Mouse (Mus musculus) liver, adult 2 months (tissue): ENCODE data around the gene Spry1.

Experiments used
- CTCF ChIP-seq: fragments of 200-500 bp; IDR thresholded peaks from 2 replicates; pipeline ENCODE4 v1.5.1; 2011; ENCODE audit warnings: low read depth, low read length, control low read depth
- POLR2A ChIP-seq: fragments of 200-500 bp; IDR thresholded peaks from 2 replicates; pipeline ENCODE4 v1.6.1; 2011; ENCODE audit warnings: low read length, control low read depth; ENCODE audit not compliant: insufficient read depth; ENCODE audit errors: extremely low read depth

DNA sequence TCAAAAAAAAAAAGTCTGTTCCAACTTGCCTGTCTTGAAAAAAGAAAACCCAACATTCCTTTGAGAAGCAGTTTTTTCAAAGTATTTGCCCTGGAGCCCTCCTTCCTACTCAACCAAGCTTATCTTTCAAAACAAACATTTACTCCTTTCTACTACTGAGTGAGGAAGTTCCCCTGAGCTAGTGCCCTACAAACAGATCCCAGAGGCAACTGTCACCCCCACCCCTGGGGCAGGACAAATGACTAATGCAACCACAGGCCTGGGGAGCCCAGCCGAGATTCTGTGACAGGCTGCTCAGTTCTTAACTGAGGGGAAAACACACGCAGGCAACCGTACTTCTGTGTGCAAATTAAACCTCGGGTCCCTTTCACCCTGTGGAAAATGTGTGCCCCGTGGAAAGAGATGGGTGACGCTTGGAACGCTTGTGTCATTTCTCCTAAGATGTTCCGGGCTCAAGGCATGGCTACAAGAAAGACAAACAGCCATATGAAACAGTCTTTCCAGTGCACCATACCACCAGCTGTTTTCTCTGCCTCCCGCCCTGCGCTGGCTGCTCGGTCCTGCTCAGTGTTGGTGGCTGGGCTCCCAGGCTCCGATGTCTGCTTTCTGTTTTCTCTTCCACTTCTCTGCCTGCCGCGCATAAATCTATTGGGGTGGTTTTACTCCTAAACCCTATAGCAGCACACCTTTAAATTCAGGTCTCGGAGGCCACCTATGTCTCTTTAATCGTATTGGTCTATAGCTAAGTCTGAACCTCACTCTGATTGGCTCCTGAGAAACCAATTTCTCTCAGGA is 14.4 kb downstream of the Spry1 start:
- TF ChIP-seq CTCF, result no peak
- no peak for TF ChIP-seq POLR2A
